Mouse (Mus musculus): Measurements from ENCODE around the gene Aldh1a1. TPM values are rescaled to one million over a fixed set of nuclear protein-coding genes. Genes with fewer than 3 reads are reported as not detected.

Aldh1a1 gene
- polyA plus RNA-seq (2014; fragmentation: Nextera tagmentation; extraction: Ambion mirVana) = 0.36 and 0.72 TPM in 2 replicates

- no peak for ATAC-seq
- no peak within 1 kb of the TSS for H3K27ac ChIP-seq (ENCODE audit: low read depth, low read length)
- 81% methylated on average over 2 of the region's 2 CpGs for WGBS
- DNase-seq (ENCODE audit: low spot score) = no peak
- H3K4me1 ChIP-seq (ENCODE audit: control insufficient read depth, insufficient read depth, low read length) = no peaks in the 10 kb centered on the region
- no peak within 1 kb of the TSS for H3K9ac ChIP-seq (ENCODE audit: low read length)
- H3K27me3 ChIP-seq (replicated peaks; ENCODE audit: control insufficient read depth, insufficient read depth, low read length) = no peaks in the 10 kb centered on the region
- H3K36me3 ChIP-seq (ENCODE audit: control insufficient read depth, insufficient read depth, low read length) = no peaks in the 10 kb centered on the region
- H3K4me3 ChIP-seq (ENCODE audit: low read depth, low read length) = no peak within 1 kb of the TSS
- H3K9me3 ChIP-seq (replicated peaks; ENCODE audit: control insufficient read depth, low read length) = no peaks in the 10 kb centered on the region
- H3K4me2 ChIP-seq (ENCODE audit: low read length) = no peak within 1 kb of the TSS
These were observed at the start of gene Aldh1a1 for GRCm38 (mm10) chr19:20492491-20492890. Gene Aldh1a1, plus strand, starts transcription at chr19:20492715.

GRCm38 (mm10) chr19:20447807-20448206 lies 44.7 kb upstream of the Aldh1a1 start:
- DNase-seq (ENCODE audit: low spot score) (no peak), ATAC-seq (no peak)
- Histone ChIP-seq H3K4me3 (ENCODE audit: low read depth, low read length) (no peak overlapping the region), H3K9me3 (replicated peaks; ENCODE audit: control insufficient read depth, low read length) (no peaks in the 10 kb centered on the region), H3K4me2 (ENCODE audit: low read length) (no peak overlapping the region), H3K27ac (ENCODE audit: low read depth, low read length) (no peak overlapping the region), H3K36me3 (ENCODE audit: control insufficient read depth, insufficient read depth, low read length) (no peaks in the 10 kb centered on the region), H3K4me1 (ENCODE audit: control insufficient read depth, insufficient read depth, low read length) (no peaks in the 10 kb centered on the region), H3K27me3 (replicated peaks; ENCODE audit: control insufficient read depth, insufficient read depth, low read length) (no peaks in the 10 kb centered on the region), H3K9ac (ENCODE audit: low read length) (no peak overlapping the region)
- 82% methylated on average over 2 of the region's 2 CpGs for WGBS

DNA sequence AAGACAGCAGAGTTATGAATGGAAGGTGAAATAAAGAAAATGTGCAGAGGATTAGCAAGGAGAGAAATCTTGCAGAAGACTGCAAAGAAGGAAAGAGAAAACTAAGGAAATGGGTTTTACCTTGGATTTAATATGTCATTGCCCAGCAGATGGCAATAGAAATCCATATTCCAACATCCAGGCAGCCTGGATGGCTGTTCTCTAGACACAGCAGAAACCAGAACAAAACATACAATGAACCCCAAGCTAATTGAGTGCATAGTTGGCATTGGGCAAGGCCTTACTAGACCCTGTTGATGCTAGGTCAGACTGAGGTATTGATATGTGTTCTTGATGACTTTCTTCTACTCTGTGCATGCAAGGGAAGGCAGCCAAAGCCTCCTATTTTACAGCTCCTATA lies 43.0 kb upstream of the Aldh1a1 start:
- no peak overlapping the region for H3K27ac ChIP-seq (ENCODE audit: low read depth, low read length)
- peak; percentile 68 for DNase-seq (ENCODE audit: low spot score)
- no peak overlapping the region for H3K9ac ChIP-seq (ENCODE audit: low read length)
- H3K9me3 ChIP-seq (replicated peaks; ENCODE audit: control insufficient read depth, low read length) = no peaks in the 10 kb centered on the region
- H3K4me2 ChIP-seq (ENCODE audit: low read length) = no peak overlapping the region
- no peaks in the 10 kb centered on the region for H3K4me1 ChIP-seq (ENCODE audit: control insufficient read depth, insufficient read depth, low read length)
- no peak overlapping the region for H3K4me3 ChIP-seq (ENCODE audit: low read depth, low read length)
- H3K27me3 ChIP-seq (replicated peaks; ENCODE audit: control insufficient read depth, insufficient read depth, low read length) = no peaks in the 10 kb centered on the region
- peak; percentile 61; the same call in 1 of the 2 replicates for ATAC-seq
- H3K36me3 ChIP-seq (ENCODE audit: control insufficient read depth, insufficient read depth, low read length) = no peaks in the 10 kb centered on the region

- no peaks in the 10 kb centered on the region for H3K36me3 ChIP-seq (ENCODE audit: control insufficient read depth, insufficient read depth, low read length)
- no peaks in the 10 kb centered on the region for H3K9me3 ChIP-seq (replicated peaks; ENCODE audit: control insufficient read depth, low read length)
- H3K27ac ChIP-seq (ENCODE audit: low read depth, low read length) = no peak overlapping the region
- no peaks in the 10 kb centered on the region for H3K4me1 ChIP-seq (ENCODE audit: control insufficient read depth, insufficient read depth, low read length)
- no peaks in the 10 kb centered on the region for H3K27me3 ChIP-seq (replicated peaks; ENCODE audit: control insufficient read depth, insufficient read depth, low read length)
- H3K4me2 ChIP-seq (ENCODE audit: low read length) = no peak overlapping the region
- WGBS = 79% methylated on average over 7 of the region's 7 CpGs
- ATAC-seq (no peak), DNase-seq (ENCODE audit: low spot score) (no peak)
- no peak overlapping the region for H3K4me3 ChIP-seq (ENCODE audit: low read depth, low read length)
- no peak overlapping the region for H3K9ac ChIP-seq (ENCODE audit: low read length)
These were observed 41.5 kb upstream of the Aldh1a1 start for GRCm38 (mm10) chr19:20451045-20451444.

GRCm38 (mm10) chr19:20484497-20484896 lies 8.0 kb upstream of the Aldh1a1 start:
- Histone ChIP-seq H3K9ac (ENCODE audit: low read length) (no peak overlapping the region), H3K4me3 (ENCODE audit: low read depth, low read length) (no peak overlapping the region), H3K27me3 (replicated peaks; ENCODE audit: control insufficient read depth, insufficient read depth, low read length) (no peaks in the 10 kb centered on the region), H3K27ac (ENCODE audit: low read depth, low read length) (no peak overlapping the region), H3K36me3 (ENCODE audit: control insufficient read depth, insufficient read depth, low read length) (no peaks in the 10 kb centered on the region), H3K4me1 (ENCODE audit: control insufficient read depth, insufficient read depth, low read length) (no peaks in the 10 kb centered on the region), H3K4me2 (ENCODE audit: low read length) (no peak overlapping the region), H3K9me3 (replicated peaks; ENCODE audit: control insufficient read depth, low read length) (no peaks in the 10 kb centered on the region)
- no peak for ATAC-seq
- DNase-seq (ENCODE audit: low spot score) = no peak
- 69% methylated on average over 1 of the region's 1 CpGs for WGBS

DNA sequence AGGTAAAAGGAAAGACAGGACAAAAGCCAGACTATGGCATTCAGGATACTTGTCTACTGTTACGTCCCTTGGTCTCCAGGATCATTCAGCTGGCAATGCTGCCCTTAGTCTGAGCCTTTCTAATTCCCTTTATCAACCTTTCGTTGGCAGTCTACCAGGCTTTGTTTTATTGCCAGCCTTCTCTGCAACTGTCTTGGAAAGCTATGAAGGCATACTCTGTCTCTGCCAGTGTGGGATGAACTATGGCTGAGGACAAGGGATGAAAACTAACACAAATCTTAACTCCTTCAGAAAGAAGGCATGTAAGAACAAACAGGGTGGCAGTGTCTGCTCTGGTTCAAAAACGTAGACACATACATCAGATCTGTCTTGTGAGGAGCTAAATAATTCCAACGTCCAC lies 565 bp upstream of the Aldh1a1 start:
- Histone ChIP-seq H3K27ac (ENCODE audit: low read depth, low read length) (no peak overlapping the region), H3K27me3 (replicated peaks; ENCODE audit: control insufficient read depth, insufficient read depth, low read length) (no peaks in the 10 kb centered on the region), H3K4me2 (ENCODE audit: low read length) (no peak overlapping the region), H3K36me3 (ENCODE audit: control insufficient read depth, insufficient read depth, low read length) (no peaks in the 10 kb centered on the region), H3K9ac (ENCODE audit: low read length) (no peak overlapping the region), H3K4me3 (ENCODE audit: low read depth, low read length) (no peak overlapping the region), H3K4me1 (ENCODE audit: control insufficient read depth, insufficient read depth, low read length) (no peaks in the 10 kb centered on the region), H3K9me3 (replicated peaks; ENCODE audit: control insufficient read depth, low read length) (no peaks in the 10 kb centered on the region)
- DNase-seq (ENCODE audit: low spot score) = no peak
- no peak for ATAC-seq
- 64% methylated on average over 4 of the region's 4 CpGs for WGBS

DNA sequence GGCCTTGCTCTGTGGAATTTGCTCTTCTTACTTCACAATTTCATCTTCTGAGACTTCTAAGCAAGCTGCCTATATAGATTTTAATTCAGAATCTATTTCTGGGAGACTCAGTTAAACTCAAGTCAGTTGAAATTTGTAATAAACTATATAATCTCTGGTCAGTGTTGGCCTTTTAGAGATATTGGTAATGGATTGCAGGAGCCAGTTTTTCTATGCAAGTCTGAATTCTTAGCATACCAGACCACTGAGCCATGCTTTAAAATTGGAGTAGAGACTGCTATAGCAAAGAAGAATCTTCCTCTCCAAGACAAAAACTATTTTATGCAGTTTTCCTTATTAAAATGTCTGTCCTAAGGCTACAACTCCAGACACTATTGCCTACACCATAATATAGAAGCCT lies 4.0 kb downstream of the Aldh1a1 start:
- Histone ChIP-seq H3K4me1 (ENCODE audit: control insufficient read depth, insufficient read depth, low read length) (no peaks in the 10 kb centered on the region), H3K36me3 (ENCODE audit: control insufficient read depth, insufficient read depth, low read length) (no peaks in the 10 kb centered on the region), H3K27ac (ENCODE audit: low read depth, low read length) (no peak overlapping the region), H3K9ac (ENCODE audit: low read length) (no peak overlapping the region), H3K9me3 (replicated peaks; ENCODE audit: control insufficient read depth, low read length) (no peaks in the 10 kb centered on the region), H3K4me2 (ENCODE audit: low read length) (no peak overlapping the region), H3K4me3 (ENCODE audit: low read depth, low read length) (no peak overlapping the region), H3K27me3 (replicated peaks; ENCODE audit: control insufficient read depth, insufficient read depth, low read length) (no peaks in the 10 kb centered on the region)
- DNase-seq (ENCODE audit: low spot score) (no peak), ATAC-seq (no peak)

DNA sequence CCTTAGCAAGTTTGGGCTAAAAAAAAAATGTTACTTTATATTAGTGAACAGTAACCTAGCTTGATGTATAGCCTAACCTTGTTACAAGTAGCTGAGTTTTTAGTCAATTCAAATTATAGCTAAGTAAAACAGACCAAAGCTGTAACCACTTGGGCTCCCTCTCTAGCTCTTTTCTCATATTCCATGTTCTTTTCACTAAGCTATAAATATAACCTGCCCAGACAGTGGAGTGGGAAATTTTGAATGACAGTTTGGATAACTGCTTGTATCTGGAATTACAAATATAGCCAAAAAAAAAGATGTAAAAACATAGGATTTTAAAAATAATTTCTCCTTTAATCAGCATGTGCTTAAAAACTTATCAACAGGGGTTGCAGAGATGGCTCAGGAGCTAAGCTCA lies 12.8 kb downstream of the Aldh1a1 start:
- H3K27ac ChIP-seq (ENCODE audit: low read depth, low read length) = no peak overlapping the region
- ATAC-seq (no peak), DNase-seq (ENCODE audit: low spot score) (no peak)
- no peaks in the 10 kb centered on the region for H3K27me3 ChIP-seq (replicated peaks; ENCODE audit: control insufficient read depth, insufficient read depth, low read length)
- H3K9ac ChIP-seq (ENCODE audit: low read length) = no peak overlapping the region
- no peaks in the 10 kb centered on the region for H3K36me3 ChIP-seq (ENCODE audit: control insufficient read depth, insufficient read depth, low read length)
- H3K9me3 ChIP-seq (replicated peaks; ENCODE audit: control insufficient read depth, low read length) = no peaks in the 10 kb centered on the region
- no peak overlapping the region for H3K4me3 ChIP-seq (ENCODE audit: low read depth, low read length)
- H3K4me1 ChIP-seq (ENCODE audit: control insufficient read depth, insufficient read depth, low read length) = no peaks in the 10 kb centered on the region
- no peak overlapping the region for H3K4me2 ChIP-seq (ENCODE audit: low read length)

DNA sequence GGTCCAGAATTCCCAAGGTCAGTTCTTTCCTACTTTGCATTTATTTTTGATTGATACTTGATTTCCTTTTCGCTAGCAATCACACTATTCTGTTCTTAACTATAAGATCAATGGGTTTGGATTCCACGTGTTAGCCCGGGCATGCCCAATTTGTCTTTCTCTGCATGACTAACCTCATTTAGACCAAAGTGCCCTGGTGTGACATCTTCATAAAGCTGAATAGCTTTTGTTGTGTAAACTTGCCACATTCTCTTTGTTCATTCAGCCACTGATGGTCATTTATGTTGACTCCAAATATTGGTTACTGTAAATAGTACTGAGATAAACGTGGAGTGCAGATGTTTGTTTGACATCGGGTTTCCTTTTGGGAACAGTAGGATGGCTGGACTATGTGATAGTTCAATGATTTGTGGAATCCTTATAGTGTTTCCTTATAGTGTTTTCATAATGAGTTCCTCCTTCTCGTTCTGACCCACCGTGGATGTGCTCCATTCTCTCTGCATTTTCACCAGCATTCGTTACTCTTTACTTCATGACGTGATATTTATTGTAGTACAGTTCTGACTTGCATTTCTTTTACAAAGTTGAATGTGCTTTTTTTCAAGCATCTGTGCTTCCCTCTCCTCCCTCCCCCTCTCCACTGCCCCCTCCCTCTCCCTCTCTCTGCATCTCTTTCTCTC lies 14.6 kb downstream of the Aldh1a1 start:
- Histone ChIP-seq H3K4me3 (ENCODE audit: low read depth, low read length) (no peak overlapping the region), H3K9me3 (replicated peaks; ENCODE audit: control insufficient read depth, low read length) (no peaks in the 10 kb centered on the region), H3K4me1 (ENCODE audit: control insufficient read depth, insufficient read depth, low read length) (no peaks in the 10 kb centered on the region), H3K9ac (ENCODE audit: low read length) (no peak overlapping the region), H3K36me3 (ENCODE audit: control insufficient read depth, insufficient read depth, low read length) (no peaks in the 10 kb centered on the region), H3K27me3 (replicated peaks; ENCODE audit: control insufficient read depth, insufficient read depth, low read length) (no peaks in the 10 kb centered on the region), H3K4me2 (ENCODE audit: low read length) (no peak overlapping the region), H3K27ac (ENCODE audit: low read depth, low read length) (no peak overlapping the region)
- 25% methylated on average over 9 of the region's 9 CpGs for WGBS
- ATAC-seq = no peak
- no peak for DNase-seq (ENCODE audit: low spot score)
